Mouse (Mus musculus): ENCODE data around the gene Rpusd3. TPM values are rescaled to one million over a fixed set of nuclear protein-coding genes. Genes with fewer than 3 reads are reported as not detected.

Gene Rpusd3
- total RNA-seq, 2 experiments from 2014 or later = 28.6 to 30.3 TPM

DNA sequence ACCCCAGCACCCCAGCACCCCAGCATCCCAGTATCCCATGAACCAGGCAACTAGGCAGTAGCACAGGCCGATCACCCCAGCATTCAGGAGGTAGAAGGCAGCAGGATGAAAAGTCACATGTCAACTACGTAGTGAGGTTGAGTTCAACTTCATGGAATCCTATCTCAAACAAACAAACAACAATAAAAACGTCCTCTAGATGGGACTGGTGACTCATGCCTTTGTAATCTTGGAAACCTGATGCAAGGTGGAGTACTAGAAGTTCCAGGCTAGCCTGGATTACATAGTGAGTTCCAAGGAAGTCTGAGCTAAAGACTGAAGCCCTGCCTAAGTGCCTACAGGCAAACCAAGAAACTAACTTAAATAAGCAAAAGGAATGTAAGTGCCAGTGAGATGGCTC lies 11.7 kb upstream of the Rpusd3 start:
- DNase-seq (ENCODE audit: low spot score in 2 of 2) = no peak

DNA sequence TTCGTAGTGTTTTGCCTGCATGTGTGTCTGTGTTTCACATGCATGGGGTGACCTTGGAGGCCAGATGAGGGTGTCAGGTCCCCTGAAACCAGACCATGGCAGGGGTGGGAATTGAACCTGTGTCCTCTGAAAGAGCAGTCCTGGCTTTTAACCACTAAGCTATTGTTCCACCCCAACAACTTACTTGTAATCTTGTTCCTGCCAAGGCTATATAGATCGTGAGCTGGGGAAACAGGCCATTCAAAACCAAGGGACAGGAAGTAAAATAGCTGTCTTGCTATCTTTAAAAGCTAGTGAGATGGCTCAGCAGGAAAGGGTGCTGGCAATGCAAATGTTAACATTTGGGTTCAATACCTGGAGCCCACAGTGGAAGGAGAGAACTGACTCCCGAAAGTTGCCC lies 10.8 kb upstream of the Rpusd3 start:
- no peak for DNase-seq (ENCODE audit: low spot score in 2 of 2)

DNA sequence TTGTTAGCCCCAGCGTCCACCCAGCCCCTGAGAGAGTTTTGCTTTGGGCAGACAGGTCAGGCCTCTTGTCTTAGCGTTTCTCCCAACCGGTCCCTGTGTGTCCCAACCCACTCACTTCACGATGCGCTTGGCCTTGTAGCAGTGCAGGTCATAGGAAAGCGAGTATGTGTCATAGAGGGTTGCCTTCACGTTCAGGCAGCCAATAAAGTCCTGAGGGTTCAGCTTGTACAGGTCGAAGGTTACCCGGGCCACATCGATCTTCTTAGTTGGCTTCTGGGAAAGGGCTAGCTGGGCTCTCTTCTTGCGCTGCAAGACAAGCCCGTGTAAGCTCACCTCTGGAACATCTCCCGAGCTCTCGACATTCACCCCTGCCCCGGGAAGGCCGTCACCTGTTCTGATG lies 8.9 kb upstream of the Rpusd3 start:
- no peak for DNase-seq (ENCODE audit: low spot score in 2 of 2)

DNA sequence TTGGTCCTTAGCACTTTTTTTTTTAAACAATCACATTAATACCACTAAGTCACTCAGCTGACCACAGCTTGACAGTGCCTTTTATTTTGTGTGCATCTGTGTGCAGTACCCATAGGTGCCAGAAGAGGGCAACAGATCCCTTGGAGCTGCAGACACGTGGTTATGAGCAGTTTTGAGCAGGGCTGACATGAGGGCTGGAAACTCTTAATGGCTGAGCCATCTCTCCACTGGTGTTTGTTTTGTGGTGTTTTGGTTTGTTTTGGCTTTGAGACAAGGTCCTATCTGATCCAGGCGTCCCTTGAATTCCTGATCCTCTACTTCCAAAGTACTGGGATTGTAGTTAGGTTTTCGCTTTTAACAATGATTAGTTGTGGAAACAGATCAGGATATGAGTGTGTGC lies 8.3 kb upstream of the Rpusd3 start:
- no peak for DNase-seq (ENCODE audit: low spot score in 2 of 2)

DNA sequence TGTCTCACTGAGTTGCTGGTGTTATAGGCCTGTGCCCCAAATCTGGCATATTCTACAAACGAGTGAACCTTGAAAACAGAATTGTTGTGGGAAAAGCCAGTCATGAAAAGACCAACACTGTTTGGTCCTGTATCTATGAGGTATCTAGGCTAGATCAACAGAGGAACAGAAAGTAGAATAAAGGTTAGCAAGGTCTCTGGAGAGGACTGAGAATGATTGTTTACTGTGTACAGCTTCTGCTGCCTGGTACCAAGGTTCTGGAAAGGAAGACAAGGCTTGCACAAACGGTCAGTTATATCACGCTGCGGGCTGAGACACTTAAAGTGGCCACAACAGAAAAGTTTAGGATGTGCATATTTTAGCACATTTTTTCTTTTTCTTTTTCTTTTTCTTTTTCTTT lies 7.6 kb upstream of the Rpusd3 start:
- DNase-seq (ENCODE audit: low spot score in 2 of 2) = no peak

DNA sequence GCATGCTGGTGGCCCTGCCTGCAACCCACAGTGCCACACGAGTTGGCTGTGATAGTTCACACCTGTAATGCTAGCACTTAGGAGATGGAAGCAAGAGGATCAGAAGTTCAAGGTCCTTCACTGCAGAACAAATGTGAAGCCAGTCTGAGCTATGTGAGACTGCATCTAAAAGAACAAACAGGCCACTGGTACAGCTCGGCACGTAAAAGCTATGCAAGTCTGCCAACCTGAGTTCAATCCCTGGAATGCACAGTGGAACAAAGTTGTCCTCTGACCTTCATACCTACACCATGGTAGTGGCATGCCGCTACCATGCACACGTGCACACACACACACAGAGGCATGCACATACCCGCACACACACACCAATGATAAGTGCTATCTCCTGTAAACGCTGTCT lies 5.0 kb upstream of the Rpusd3 start:
- DNase-seq (ENCODE audit: low spot score in 2 of 2) = no peak

DNA sequence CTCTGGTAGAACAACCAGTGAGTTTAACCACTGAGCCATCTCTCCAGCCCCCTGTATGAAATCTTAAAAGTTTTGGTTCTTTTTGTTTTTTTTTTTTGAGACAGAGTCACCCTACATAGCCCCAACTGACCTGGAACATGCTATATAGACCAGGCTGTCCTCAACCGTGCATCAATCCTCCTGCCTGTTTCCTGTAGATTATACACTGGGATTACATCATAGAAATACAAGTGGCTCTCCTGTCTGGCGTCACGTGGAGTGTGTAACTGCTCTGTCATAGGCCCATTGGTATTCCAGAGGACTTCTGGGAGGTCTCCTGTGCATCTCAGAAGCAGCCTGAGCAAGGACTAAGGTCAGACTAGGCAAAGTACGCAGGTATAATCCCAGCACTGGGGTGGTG lies 3.9 kb upstream of the Rpusd3 start:
- no peak for DNase-seq (ENCODE audit: low spot score in 2 of 2)

DNA sequence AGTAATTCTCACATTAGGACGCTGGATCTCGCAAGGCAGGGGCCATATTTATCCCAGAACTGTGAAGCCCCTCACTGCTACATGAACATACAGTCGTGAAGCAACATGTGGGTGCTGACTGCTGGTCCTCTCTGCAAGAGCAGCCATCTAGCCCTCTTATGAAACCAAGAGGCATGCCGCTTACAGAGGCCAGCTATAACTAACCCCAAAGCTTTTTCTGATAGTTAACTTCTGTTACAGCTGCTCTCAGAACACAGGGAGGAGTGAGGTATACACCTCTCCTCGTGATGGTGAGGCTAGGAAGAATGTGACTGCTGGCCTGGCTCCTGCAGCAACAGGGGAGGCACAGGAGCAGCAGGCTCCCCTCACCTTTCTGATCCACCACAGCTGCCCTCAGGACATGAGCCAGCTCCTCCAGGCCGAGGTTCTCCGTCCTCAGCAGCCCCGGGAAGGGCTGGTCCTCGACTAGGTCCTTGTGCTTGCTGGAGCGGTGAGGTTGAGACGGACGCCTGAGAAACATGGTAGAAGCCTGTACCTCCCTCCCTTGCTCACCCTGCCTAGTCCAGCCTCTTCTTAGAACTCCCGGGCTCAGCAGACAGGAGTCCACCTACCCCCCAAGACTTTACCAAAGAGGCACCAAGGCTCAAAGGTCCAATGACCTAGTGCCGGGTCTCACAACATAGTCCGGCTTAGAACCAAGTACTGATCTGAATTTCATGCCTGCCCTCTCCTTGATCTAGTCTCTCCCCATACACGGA lies 520 bp downstream of the Rpusd3 start:
- no peak for DNase-seq (ENCODE audit: low spot score in 2 of 2)

DNA sequence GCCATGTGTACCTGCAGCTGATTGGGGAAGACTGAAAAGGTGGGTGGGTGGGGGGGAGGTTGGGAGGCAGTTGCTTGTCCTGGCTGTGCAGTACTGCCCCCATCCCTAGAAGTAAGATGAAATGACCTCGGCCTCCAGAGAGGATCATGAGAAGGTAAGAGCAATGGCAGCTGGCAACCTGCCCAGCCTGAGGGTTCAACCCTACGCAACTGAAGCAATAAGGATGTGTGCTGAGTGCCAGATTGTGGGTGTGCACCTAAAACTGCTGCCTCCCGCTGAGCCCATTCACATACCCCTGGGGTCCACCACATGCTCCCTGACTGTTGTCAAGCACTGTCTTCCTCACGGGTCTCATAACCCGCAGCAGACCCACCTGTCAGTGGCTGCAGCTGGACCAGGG lies 2.7 kb downstream of the Rpusd3 start:
- DNase-seq (ENCODE audit: low spot score in 2 of 2) = no peak

DNA sequence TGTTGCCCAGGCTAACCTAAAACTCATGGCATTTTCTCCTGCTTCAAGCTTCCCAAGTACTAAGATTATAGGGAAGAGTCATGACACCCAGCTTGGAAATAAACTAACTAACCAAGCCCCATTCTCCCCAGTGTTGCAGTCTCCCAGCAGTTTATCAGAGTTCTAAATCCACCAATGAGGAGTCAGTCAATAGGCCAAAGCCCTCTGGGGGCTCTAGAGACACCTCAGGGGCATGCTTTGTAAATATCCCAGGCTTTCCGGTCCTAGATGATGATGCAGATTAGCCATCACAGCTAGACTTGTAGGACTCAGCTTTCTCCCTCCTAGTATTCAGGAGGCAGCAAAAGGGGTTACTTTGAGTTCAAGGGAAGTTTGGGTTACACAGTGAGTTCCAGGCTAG lies 9.1 kb downstream of the Rpusd3 start:
- no peak for DNase-seq (ENCODE audit: low spot score in 2 of 2)

DNA sequence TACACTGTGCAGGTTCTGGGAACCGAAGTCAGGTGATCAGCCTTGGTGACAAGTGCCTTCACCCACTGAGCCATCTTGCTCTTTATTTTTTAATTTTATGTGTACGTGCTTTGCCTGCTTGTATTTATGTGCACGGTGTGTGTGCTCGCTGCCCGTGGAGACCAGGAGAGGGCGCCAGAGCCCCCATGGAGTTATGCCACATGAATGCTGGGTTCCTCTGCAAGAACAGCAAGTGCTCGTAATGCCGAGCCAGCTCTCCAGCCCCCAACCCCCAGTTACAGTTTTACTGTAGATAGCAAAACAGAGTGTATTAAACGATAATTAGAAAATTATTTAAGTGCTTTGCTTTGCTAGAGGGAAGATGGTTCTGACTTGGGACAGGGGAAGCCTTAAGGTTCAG lies 12.5 kb downstream of the Rpusd3 start:
- DNase-seq (ENCODE audit: low spot score in 2 of 2) = no peak

DNA sequence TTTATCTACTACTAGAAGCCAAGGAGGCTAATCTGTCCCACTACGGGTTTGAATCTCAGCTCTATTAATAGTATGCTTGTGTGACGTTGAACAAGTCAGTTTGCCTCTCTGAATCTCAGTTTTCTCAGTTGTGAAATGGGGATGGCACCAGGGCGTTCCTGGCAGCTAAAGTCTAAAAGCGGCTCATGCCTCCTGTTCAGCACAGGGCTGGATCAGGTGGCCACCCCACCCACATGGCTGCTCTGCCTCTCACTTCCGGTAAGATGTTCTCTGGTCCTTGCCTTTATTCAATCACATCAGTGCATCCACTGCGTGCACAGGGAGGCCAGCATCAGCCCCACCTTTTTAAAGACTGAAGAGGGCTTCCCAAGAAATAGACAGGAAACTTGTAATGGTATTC lies 13.7 kb downstream of the Rpusd3 start:
- DNase-seq (ENCODE audit: low spot score in 2 of 2) = peak in 1 of 2 experiments; percentile 75

DNA sequence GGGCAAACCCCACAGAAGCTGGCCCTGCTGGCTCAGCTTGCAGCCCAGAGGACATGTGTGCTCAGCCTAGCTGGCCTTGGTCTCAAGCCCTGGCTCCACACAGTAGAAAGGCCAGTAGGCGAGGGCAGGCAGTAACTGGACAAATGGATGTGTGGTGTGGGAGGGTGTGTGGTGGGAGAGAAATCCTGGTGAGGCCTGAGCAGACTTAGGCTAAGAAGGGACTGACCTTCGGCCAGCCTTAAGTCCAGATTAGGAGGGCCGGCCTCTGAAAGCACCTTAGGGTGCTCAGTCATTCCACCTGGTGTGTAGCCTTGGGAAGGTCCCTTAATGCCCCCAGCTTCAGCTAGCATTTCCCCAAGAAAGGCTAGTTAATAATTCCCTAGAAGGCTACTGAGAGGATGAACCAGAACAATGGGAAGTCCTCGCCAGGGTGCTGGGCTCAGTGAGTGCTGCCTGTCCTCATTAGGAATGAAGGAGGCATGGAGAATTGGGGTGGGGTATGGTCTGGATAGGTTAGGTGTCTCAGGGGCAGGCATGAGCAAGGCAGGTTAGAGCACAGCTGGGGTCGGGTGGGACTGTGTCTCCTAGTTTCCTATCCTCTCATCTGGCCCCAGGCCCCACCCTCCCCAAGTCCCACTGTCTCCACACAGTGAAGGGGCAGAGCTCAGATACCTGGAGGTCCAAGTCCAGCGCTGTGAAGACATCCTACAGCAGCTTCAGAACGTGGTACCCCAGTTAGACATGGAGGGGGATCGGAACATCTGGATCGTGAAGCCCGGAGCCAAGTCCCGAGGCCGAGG lies 14.3 kb downstream of the Rpusd3 start:
- DNase-seq (ENCODE audit: low spot score in 2 of 2) = no peak

DNA sequence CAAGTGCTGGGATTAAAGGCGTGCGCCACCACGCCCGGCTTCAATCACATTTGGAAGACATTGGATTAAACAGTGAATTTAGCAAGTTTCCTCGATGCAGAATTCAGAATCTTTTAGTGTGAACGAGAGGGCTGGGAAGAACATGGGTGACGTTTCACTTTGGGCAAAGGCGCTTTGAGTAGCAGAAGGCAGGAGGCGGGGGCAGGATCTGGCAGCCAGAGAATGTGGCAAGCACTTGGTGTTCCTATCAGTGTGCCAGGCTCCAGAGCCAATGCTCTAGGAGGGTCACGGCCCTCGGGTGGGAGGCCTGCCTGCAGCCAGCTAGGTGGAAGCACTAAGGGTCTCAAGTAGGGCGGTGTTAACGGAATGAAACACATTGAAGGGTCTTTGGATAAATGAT lies 17.0 kb downstream of the Rpusd3 start:
- DNase-seq (ENCODE audit: low spot score in 2 of 2) = peak in 1 of 2 experiments; percentile 83

DNA sequence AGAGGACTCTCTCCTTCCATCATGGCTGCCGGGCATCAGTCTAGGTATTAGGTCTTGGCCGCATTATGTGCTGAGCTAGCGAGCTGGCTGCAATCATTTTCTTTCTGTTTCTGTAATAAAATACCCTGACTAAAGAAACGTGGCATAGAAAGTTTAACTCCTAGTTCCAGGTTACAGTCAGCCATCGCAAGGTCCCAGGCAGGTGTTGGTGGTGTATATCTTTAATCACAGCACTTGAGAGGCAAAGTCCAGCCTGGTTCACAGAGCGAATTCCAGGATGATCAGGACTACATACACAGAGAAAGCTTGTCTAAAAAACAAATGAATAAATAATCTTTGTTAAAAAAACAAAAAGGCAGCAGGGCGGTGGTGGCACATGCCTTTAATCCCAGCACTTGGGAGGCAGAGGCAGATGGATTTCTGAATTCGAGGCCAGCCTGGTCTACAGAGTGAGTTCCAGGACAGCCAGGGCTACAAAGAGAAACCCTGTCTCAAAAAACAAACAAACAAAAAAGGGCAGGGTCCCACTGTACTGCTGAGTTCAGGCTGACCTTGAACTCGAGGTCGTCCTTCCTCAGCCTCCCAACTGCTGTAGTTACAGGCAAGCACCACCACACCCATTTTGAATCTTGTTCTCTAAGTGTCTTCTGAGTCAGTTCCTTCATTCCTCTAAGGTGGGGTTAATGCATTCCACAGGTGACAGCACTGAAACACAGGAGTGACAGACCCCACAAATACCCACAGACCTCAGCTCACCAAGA lies 22.7 kb downstream of the Rpusd3 start:
- no peak for DNase-seq (ENCODE audit: low spot score in 2 of 2)

DNA sequence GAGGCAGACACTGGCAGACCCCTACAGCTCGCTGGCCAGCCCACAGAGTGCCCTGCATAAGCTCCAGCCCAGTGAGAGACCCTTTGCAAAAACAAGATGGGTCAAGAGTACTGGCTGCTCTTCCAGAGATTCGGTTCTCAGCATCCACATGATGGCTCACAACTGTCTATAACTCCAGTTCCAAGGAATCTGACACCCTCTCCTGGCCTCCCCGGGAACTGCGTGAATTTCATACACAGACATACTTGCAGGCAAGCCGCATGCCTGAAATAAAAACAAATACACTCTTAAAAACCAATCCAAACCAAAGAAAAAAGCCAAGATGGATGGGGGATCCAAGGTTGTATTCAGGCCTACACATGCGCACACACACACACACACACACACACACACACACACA lies 23.6 kb downstream of the Rpusd3 start:
- no peak for DNase-seq (ENCODE audit: low spot score in 2 of 2)

DNA sequence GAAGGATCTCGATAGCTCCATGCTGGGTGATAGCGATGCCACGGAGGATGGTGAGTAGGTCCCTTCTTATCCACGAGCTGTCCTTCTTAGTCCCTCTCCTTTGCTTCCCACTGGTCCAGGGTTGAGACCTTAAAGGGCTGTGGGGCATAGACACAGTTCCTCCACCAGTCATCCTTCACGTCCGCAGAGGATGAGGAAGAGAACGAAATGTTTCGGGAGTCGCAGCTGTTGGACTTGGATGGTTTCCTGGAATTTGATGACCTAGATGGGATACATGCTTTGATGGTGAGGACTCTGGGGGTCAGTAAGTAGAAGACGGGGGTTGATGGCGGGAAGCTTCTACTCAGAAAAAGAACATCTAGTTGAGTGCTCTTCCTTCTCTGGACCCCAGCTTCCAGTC lies 24.3 kb downstream of the Rpusd3 start:
- DNase-seq (ENCODE audit: low spot score in 2 of 2) = no peak

DNA sequence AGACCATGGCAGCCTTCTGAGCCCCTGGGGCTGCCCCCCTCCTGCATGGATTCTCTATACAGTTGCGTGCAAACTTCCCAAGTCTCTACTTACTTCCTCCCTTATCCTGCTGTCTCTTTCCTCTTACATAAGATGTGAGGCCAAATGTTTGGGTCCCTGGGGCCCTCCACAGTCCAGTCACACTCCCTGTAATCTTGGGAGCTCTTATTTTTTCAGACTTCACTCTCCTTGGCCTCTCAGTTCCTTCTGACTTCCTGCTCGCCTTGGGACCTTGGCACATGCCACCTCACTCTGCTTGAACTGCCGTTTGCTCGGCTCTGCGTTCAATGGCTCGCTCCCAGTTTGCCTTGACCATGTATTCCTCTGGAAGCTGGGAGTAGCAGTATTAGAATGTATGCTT lies 25.2 kb downstream of the Rpusd3 start:
- no peak for DNase-seq (ENCODE audit: low spot score in 2 of 2)

DNA sequence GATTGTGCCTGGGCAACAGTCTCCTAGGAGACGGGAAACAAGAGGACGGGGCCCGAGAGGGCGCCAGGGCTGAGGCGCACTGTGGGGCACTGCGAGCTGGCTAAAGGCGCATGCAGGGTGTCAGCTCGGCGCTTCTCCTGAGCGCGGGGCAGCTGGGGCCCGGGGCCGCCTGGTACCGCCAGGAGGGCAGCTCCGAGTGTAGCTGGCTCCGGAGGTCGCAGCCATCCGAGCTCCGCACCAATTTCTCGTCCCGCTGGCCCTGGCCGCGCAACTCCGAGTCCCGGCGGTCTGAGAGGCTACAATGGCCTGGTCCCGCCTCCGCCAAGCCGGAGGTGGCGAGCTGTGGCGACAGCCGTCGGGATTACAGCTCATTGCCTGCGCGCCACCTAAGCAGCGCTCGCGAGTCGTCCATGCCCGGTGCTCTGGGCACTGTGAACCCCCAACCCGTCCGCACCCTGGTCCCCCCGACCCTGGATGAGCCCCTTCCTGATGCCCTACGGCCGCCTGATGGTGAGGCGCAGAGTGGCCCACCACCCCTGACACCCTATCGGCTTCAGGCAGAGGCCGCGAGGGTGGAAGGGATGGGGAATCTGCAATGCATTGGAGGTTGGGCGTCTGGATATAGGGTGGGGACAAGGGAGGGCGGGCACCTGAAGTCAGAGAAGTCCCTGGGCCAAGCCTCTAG lies 26.6 kb downstream of the Rpusd3 start:
- peak in 1 of 2 experiments; percentile 61 for DNase-seq (ENCODE audit: low spot score in 2 of 2)

DNA sequence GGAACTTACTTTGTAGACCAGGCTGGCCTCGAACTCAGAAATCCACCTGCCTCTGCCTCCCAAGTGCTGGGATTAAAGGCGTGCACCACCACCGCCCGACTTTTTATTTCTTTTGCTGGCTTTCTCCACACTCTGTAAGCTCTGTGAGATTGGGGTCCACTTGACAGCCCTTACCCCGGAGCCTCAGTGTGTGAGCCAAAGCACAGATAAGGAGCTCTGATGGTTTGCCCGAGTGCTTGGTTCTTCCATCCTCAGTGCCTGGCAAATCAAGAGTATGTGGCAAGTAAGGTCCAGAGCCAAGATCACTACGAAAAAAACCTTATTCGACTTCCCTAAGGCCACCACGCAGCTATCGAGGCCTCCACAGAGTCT lies 27.1 kb downstream of the Rpusd3 start:
- DNase-seq (ENCODE audit: low spot score in 2 of 2) = no peak

DNA sequence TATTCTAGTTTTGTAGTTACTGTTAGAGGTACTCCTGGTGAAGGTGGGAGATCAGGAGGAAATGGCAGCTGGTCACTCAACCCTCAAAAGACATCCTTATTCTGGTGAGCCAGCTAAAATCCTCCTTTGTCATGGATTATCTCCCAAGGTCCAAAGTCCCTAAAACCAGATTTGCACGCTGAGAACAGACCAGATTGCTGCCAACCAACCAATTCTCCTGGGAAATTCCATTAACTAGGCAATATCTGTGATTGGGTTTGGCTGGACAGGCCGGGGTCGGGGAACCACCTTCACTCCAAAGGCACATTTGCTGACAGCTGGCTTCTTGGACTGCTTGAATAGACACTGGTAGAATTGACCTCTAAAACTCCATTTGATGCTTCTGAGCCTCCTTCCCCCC lies 28.4 kb downstream of the Rpusd3 start:
- DNase-seq (ENCODE audit: low spot score in 2 of 2) = no peak

DNA sequence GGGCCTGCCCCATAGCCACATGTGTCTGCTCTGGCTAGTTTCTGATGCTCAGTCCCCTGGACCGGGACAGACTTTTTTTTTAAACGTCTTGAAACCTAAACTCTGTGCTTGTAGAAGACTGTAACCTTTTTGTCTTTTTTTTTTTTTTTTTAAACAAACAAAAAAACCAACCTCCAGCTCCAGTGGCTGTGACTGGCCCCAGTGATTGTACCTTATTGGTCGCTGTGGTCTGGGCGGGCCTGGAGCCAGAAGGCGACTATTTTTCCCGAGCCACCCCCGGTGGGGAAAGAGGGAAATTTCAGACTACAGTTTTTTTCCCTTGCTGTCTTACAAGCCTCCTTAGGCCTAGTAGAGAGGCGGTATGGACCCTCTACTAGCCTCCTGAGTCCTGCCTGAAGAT lies 30.2 kb downstream of the Rpusd3 start, which contains the start of gene Ttll3:
TSS of gene Ttll3 (plus strand) at position 301 of the 400 bp plus-strand sequence.
- DNase-seq (ENCODE audit: low spot score in 2 of 2) = no peak

All from layer of hippocampus, adult 18-20 months (tissue).